Mouse (Mus musculus) limb, embryonic 10.5 days (tissue): Measurements from ENCODE around the gene Zfp322a. TPM values are rescaled to one million over a fixed set of nuclear protein-coding genes. Genes with fewer than 3 reads are reported as not detected.
"Not testable (repeated sequence)": the region's sequence is repeated elsewhere in the genome, so short reads cannot be mapped to it uniquely, and the experiment has no call there.

Experiments used
- DNase-seq: peaks from one replicate; pipeline ENCODE4 v3.0.0-alpha.2; 2017; ENCODE audit warnings: low spot score
- H3K27ac ChIP-seq: fragments of 300-500 bp; sonication (generic); 2 replicates; pipeline ENCODE4 v1.5.1; 2016; ENCODE audit warnings: mild to moderate bottlenecking
- H3K27me3 ChIP-seq: fragments of 300-500 bp; sonication (generic); 2 replicates; pipeline ENCODE4 v1.6.1; 2016; ENCODE audit warnings: low read depth, mild to moderate bottlenecking; ENCODE audit not compliant: poor library complexity, severe bottlenecking
- H3K36me3 ChIP-seq: fragments of 300-500 bp; sonication (generic); 2 replicates; pipeline ENCODE4 v1.6.1; 2016; ENCODE audit warnings: mild to moderate bottlenecking, moderate library complexity
- H3K4me1 ChIP-seq: fragments of 300-500 bp; sonication (generic); 2 replicates; pipeline ENCODE4 v1.6.1; 2016
- H3K4me3 ChIP-seq: fragments of 300-500 bp; sonication (generic); 2 replicates; pipeline ENCODE4 v1.5.1; 2016; ENCODE audit warnings: mild to moderate bottlenecking, moderate library complexity
- H3K9me3 ChIP-seq: fragments of 300-500 bp; sonication (generic); replicated peaks from 2 replicates; pipeline ENCODE4 v1.6.1; 2016; ENCODE audit warnings: mild to moderate bottlenecking
- WGBS: fragments of 180-500 bp; shearing (Covaris S2); methylation state at CpG from one replicate; pipeline ENCODE4 v1.1.7; 2016; 5-methylcytosine and 5-hydroxymethylcytosine counted together
- polyA plus RNA-seq: library from polyadenylated mRNA; unstranded; fragments of >200 nt; fragmentation: Nextera tagmentation; extraction: Ambion mirVana; gene quantifications from 2 replicates; pipeline ENCODE4 v1.2.1, GENCODE M21; 2016

The Zfp322a gene
- polyA plus RNA-seq, 1 experiment from 2014 or later: 69.0 TPM

GRCm38 (mm10) chr13:23395301-23396245 is 26.6 kb upstream of the Zfp322a start:
- Histone ChIP-seq H3K27me3 (peaks cover 32% of the 10 kb centered on the region), H3K4me1 (peaks cover 11% of the 10 kb centered on the region; the same call in 1 of the 2 replicates), H3K36me3 (no peaks in the 10 kb centered on the region), H3K27ac (peak overlapping the region; percentile 46; the same call in 1 of the 2 replicates), H3K4me3 (peak overlapping the region; percentile 60), H3K9me3 (no peaks in the 10 kb centered on the region)
- DNase-seq: peak; percentile 63
- WGBS: 3% methylated on average over 43 of the region's 43 CpGs

- no peaks in the 10 kb centered on the region for H3K4me1 ChIP-seq
- WGBS: 88% methylated on average over 1 of the region's 1 CpGs
- no peak overlapping the region for H3K4me3 ChIP-seq
- no peak for DNase-seq
- no peaks in the 10 kb centered on the region for H3K9me3 ChIP-seq
- H3K27ac ChIP-seq: no peak overlapping the region
- no peaks in the 10 kb centered on the region for H3K27me3 ChIP-seq
- no peaks in the 10 kb centered on the region for H3K36me3 ChIP-seq
These were observed 18.5 kb upstream of the Zfp322a start for GRCm38 (mm10) chr13:23387548-23387947.

- H3K4me3 ChIP-seq: no peak overlapping the region
- H3K27ac ChIP-seq: no peak overlapping the region
- no peaks in the 10 kb centered on the region for H3K27me3 ChIP-seq
- no peaks in the 10 kb centered on the region for H3K9me3 ChIP-seq
- no peak for DNase-seq
- WGBS: 61% methylated on average over 1 of the region's 1 CpGs
- H3K36me3 ChIP-seq: no peaks in the 10 kb centered on the region
- no peaks in the 10 kb centered on the region for H3K4me1 ChIP-seq
These were observed 14.1 kb upstream of the Zfp322a start for GRCm38 (mm10) chr13:23383127-23383526.

- Histone ChIP-seq H3K9me3 (no peaks in the 10 kb centered on the region), H3K27me3 (no peaks in the 10 kb centered on the region), H3K36me3 (no peaks in the 10 kb centered on the region), H3K4me3 (no peak overlapping the region), H3K4me1 (peaks cover 13% of the 10 kb centered on the region), H3K27ac (no peak overlapping the region)
- DNase-seq: no peak
- 84% methylated on average over 1 of the region's 1 CpGs for WGBS
These were observed 3.4 kb upstream of the Zfp322a start for GRCm38 (mm10) chr13:23372433-23372832.

GRCm38 (mm10) chr13:23370075-23370474 is 1.1 kb upstream of the Zfp322a start:
- H3K4me1 ChIP-seq: peaks cover 23% of the 10 kb centered on the region

GRCm38 (mm10) chr13:23369421-23369765 is 385 bp upstream of the Zfp322a start:
- Histone ChIP-seq H3K9me3 (no peaks in the 10 kb centered on the region), H3K27me3 (no peaks in the 10 kb centered on the region), H3K27ac (peak overlapping the region; percentile 96), H3K4me1 (peaks cover 23% of the 10 kb centered on the region), H3K4me3 (peak overlapping the region; percentile 81), H3K36me3 (peaks cover 13% of the 10 kb centered on the region)
- DNase-seq: no peak
- under 1% methylated on average over 10 of the region's 10 CpGs for WGBS

More at GRCm38 (mm10) chr13:23370075-23370474, 1.1 kb upstream of the Zfp322a start:
- DNase-seq: no peak
- 95% methylated on average over 4 of the region's 4 CpGs for WGBS
- Histone ChIP-seq H3K9me3 (no peaks in the 10 kb centered on the region), H3K4me3 (peak overlapping the region; percentile 81), H3K36me3 (peaks cover 6% of the 10 kb centered on the region), H3K27ac (no peak overlapping the region), H3K27me3 (no peaks in the 10 kb centered on the region)

GRCm38 (mm10) chr13:23361536-23361935 is 7.5 kb downstream of the Zfp322a start:
- 94% methylated on average over 4 of the region's 4 CpGs for WGBS
- Histone ChIP-seq H3K4me3 (no peak overlapping the region), H3K4me1 (peaks cover 3% of the 10 kb centered on the region; the same call in 1 of the 2 replicates), H3K36me3 (peaks cover 83% of the 10 kb centered on the region), H3K27me3 (no peaks in the 10 kb centered on the region), H3K9me3 (no peaks in the 10 kb centered on the region), H3K27ac (no peak overlapping the region)
- no peak for DNase-seq

GRCm38 (mm10) chr13:23354541-23354940 is 14.5 kb downstream of the Zfp322a start:
- not testable (repeated sequence) for H3K9me3 ChIP-seq, H3K27me3 ChIP-seq, H3K27ac ChIP-seq, H3K4me1 ChIP-seq, H3K4me3 ChIP-seq, DNase-seq
- WGBS: 90% methylated on average over 5 of the region's 5 CpGs
- H3K36me3 ChIP-seq: peaks cover 74% of the 10 kb centered on the region

- WGBS: 5% methylated on average over 18 of the region's 18 CpGs
- Histone ChIP-seq H3K4me1 (peaks cover 10% of the 10 kb centered on the region), H3K4me3 (peak overlapping the region; percentile 33; the same call in 1 of the 2 replicates), H3K27me3 (peaks cover 30% of the 10 kb centered on the region), H3K36me3 (no peaks in the 10 kb centered on the region), H3K9me3 (no peaks in the 10 kb centered on the region), H3K27ac (no peak overlapping the region)
- DNase-seq: peak; percentile 55
These were observed 51.6 kb downstream of the Zfp322a start for GRCm38 (mm10) chr13:23317305-23317889.

- peaks cover 59% of the 10 kb centered on the region for H3K27me3 ChIP-seq
- H3K9me3 ChIP-seq: no peaks in the 10 kb centered on the region
- WGBS: 2% methylated on average over 42 of the region's 42 CpGs
- no peaks in the 10 kb centered on the region for H3K36me3 ChIP-seq
- peaks cover 18% of the 10 kb centered on the region for H3K4me1 ChIP-seq
- peak; percentile 72 for DNase-seq
- H3K4me3 ChIP-seq: peak overlapping the region; percentile 61
- peak overlapping the region; percentile 67; the same call in 1 of the 2 replicates for H3K27ac ChIP-seq
These were observed 55.9 kb downstream of the Zfp322a start for GRCm38 (mm10) chr13:23312909-23313669.

GRCm38 (mm10) chr13:23310036-23310435 is 59.0 kb downstream of the Zfp322a start:
- no peaks in the 10 kb centered on the region for H3K9me3 ChIP-seq
- H3K36me3 ChIP-seq: no peaks in the 10 kb centered on the region
- H3K4me1 ChIP-seq: peaks cover 19% of the 10 kb centered on the region
- H3K4me3 ChIP-seq: peak overlapping the region; percentile 61
- peak; percentile 49 for DNase-seq
- 2% methylated on average over 11 of the region's 11 CpGs for WGBS
- peaks cover 53% of the 10 kb centered on the region for H3K27me3 ChIP-seq
- H3K27ac ChIP-seq: no peak overlapping the region

- Histone ChIP-seq H3K27ac (no peak overlapping the region), H3K4me3 (peak overlapping the region; percentile 61), H3K27me3 (peaks cover 51% of the 10 kb centered on the region), H3K36me3 (no peaks in the 10 kb centered on the region), H3K4me1 (peaks cover 19% of the 10 kb centered on the region), H3K9me3 (no peaks in the 10 kb centered on the region)
- WGBS: under 1% methylated on average over 28 of the region's 28 CpGs
- DNase-seq: peak; percentile 65
These were observed 59.5 kb downstream of the Zfp322a start for GRCm38 (mm10) chr13:23309495-23310011.
